Mouse (Mus musculus) Patski (cell line): Measurements from ENCODE around the gene Icos. TPM values are rescaled to one million over a fixed set of nuclear protein-coding genes. Genes with fewer than 3 reads are reported as not detected.

Source experiments
- ATAC-seq: fragments of 100-300 bp; one replicate; pipeline ENCODE4 v1.8.0; 2021
- CTCF ChIA-PET: fragments of 350-600 bp; sonication (Branson Sonifier 250); formaldehyde crosslinking; loops from one replicate; lab custom pipeline; 2022; ENCODE audit warnings: inconsistent platforms; lab: Charles Lee
- POLR2A ChIA-PET: fragments of 350-600 bp; sonication (Branson Sonifier 250); formaldehyde crosslinking; loops from one replicate; lab custom pipeline; 2022; ENCODE audit warnings: antibody characterized with exemption, inconsistent platforms; lab: Charles Lee
- DNase-seq: peaks from one replicate; pipeline ENCODE4 v3.0.0-alpha.2; 2011; ENCODE audit warnings: low read depth, low spot score
- H3K27me3 ChIP-seq: fragments of 371-371 bp; one replicate; pipeline ENCODE4 v1.5.1; 2021
- CTCF ChIP-seq: fragments of 100-300 bp; IDR thresholded peaks from one replicate; pipeline ENCODE4 v1.5.1; 2021
- in situ Hi-C: fragments of 300-500 bp; cut with MboI; formaldehyde crosslinking; loops from 3 replicates; pipeline ENCODE4 v1.11.1; 2018; ENCODE audit warnings: low pct_unique_long_range_greater_than_20kb, mixed read lengths
- polyA plus RNA-seq: library from polyadenylated mRNA; unstranded; gene quantifications from one replicate; pipeline ENCODE4 v1.2.3, GENCODE M21; 2021

The Icos gene
- polyA plus RNA-seq, 1 experiment from 2014 or later: 0.01 TPM

- DNase-seq (no peak), ATAC-seq (no peak)
- peak; percentile 70 for TF ChIP-seq CTCF
- in situ Hi-C loops: no loop called here
- CTCF ChIA-PET: interaction anchor here (1.2 to 2.1 kb wide), 3 partner anchors 9 to 264 kb away, joined by 3 to 6 read pairs (median 3); no protein-coding TSS in a partner anchor
- H3K27me3 ChIP-seq: no peaks in the 10 kb centered on the region
- POLR2A ChIA-PET: no interaction called here
These were observed 16.6 kb upstream of the Icos start for GRCm38 (mm10) chr1:60961080-60961479.

- no peak for DNase-seq
- POLR2A ChIA-PET: no interaction called here
- in situ Hi-C loops: no loop called here
These were observed 15.6 kb upstream of the Icos start for GRCm38 (mm10) chr1:60962095-60962494.

GRCm38 (mm10) chr1:60967521-60967920 is 10.2 kb upstream of the Icos start:
- DNase-seq: no peak
- in situ Hi-C loops: no loop called here
- TF ChIP-seq CTCF: no peak
- H3K27me3 ChIP-seq: no peaks in the 10 kb centered on the region
- ATAC-seq: no peak
- CTCF ChIA-PET: interaction anchor here (1.1 kb wide), 1 partner anchor 10 kb away, joined by 4 read pairs; the partner anchor contains the start of gene Icos
- POLR2A ChIA-PET: no interaction called here

More at GRCm38 (mm10) chr1:60962095-60962494, 15.6 kb upstream of the Icos start:
- no peaks in the 10 kb centered on the region for H3K27me3 ChIP-seq
- CTCF ChIA-PET: interaction anchor here (1.3 to 2.1 kb wide), 2 partner anchors 8 to 9 kb away, joined by 6 read pairs; no protein-coding TSS in a partner anchor
- no peak for TF ChIP-seq CTCF
- no peak for ATAC-seq

GRCm38 (mm10) chr1:60970846-60971245 is 6.9 kb upstream of the Icos start:
- in situ Hi-C loops: no loop called here
- ChIA-PET POLR2A (no interaction called here), CTCF (interaction anchor here (1.0 to 2.1 kb wide), 4 partner anchors 8 to 48 kb away, joined by 3 to 6 read pairs (median 4); no protein-coding TSS in a partner anchor)
- no peak for ATAC-seq
- no peak for TF ChIP-seq CTCF
- DNase-seq: no peak
- no peaks in the 10 kb centered on the region for H3K27me3 ChIP-seq

- DNase-seq (no peak), ATAC-seq (no peak)
- in situ Hi-C loops: no loop called here
- CTCF ChIA-PET: no interaction called here
- POLR2A ChIA-PET: interaction anchor here (0.7 kb wide), 2 partner anchors 10 to 48 kb away, joined by 5 to 7 read pairs; no protein-coding TSS in a partner anchor
- no peaks in the 10 kb centered on the region for H3K27me3 ChIP-seq
- no peak for TF ChIP-seq CTCF
These were observed 3.5 kb upstream of the Icos start for GRCm38 (mm10) chr1:60974221-60974620.

- ChIA-PET POLR2A (no interaction called here), CTCF (no interaction called here)
- ATAC-seq (no peak), DNase-seq (no peak)
- in situ Hi-C loops: no loop called here
- no peak for TF ChIP-seq CTCF
- no peaks in the 10 kb centered on the region for H3K27me3 ChIP-seq
These were observed 2.0 kb upstream of the Icos start for GRCm38 (mm10) chr1:60975646-60976294.

- POLR2A ChIA-PET: no interaction called here
- in situ Hi-C loops: no loop called here
- ATAC-seq: peak; percentile 79
- TF ChIP-seq CTCF: no peak
- CTCF ChIA-PET: no interaction called here
- no peaks in the 10 kb centered on the region for H3K27me3 ChIP-seq
- DNase-seq: peak; percentile 71
These were observed 1.6 kb downstream of the Icos start for GRCm38 (mm10) chr1:60979126-60979842.

- ATAC-seq (no peak), DNase-seq (no peak)
- H3K27me3 ChIP-seq: no peaks in the 10 kb centered on the region
- POLR2A ChIA-PET: no interaction called here
- TF ChIP-seq CTCF: no peak
- in situ Hi-C loops: no loop called here
- CTCF ChIA-PET: no interaction called here
These were observed 2.1 kb downstream of the Icos start for GRCm38 (mm10) chr1:60979843-60980235.

GRCm38 (mm10) chr1:60985075-60985474 is 7.3 kb downstream of the Icos start:
- ATAC-seq: no peak
- in situ Hi-C loops: no loop called here
- TF ChIP-seq CTCF: no peak
- H3K27me3 ChIP-seq: peaks cover 4% of the 10 kb centered on the region
- no peak for DNase-seq
- ChIA-PET POLR2A (no interaction called here), CTCF (interaction anchor here (1.2 kb wide), 1 partner anchor 11 kb away, joined by 3 read pairs; no protein-coding TSS in a partner anchor)

GRCm38 (mm10) chr1:60986141-60986540 is 8.4 kb downstream of the Icos start:
- in situ Hi-C loops: no loop called here
- peaks cover 4% of the 10 kb centered on the region for H3K27me3 ChIP-seq
- DNase-seq: no peak
- ATAC-seq: no peak
- TF ChIP-seq CTCF: no peak
- ChIA-PET POLR2A (no interaction called here), CTCF (interaction anchor here (1.2 kb wide), 1 partner anchor 11 kb away, joined by 3 read pairs; no protein-coding TSS in a partner anchor)

- in situ Hi-C loops: no loop called here
- ChIA-PET POLR2A (no interaction called here), CTCF (no interaction called here)
- no peak for TF ChIP-seq CTCF
- peaks cover 4% of the 10 kb centered on the region for H3K27me3 ChIP-seq
- ATAC-seq (no peak), DNase-seq (no peak)
These were observed 11.4 kb downstream of the Icos start for GRCm38 (mm10) chr1:60989086-60989485.
